Mouse (Mus musculus): Measurements from ENCODE around the gene Lrp4.

Gene Lrp4

DNA sequence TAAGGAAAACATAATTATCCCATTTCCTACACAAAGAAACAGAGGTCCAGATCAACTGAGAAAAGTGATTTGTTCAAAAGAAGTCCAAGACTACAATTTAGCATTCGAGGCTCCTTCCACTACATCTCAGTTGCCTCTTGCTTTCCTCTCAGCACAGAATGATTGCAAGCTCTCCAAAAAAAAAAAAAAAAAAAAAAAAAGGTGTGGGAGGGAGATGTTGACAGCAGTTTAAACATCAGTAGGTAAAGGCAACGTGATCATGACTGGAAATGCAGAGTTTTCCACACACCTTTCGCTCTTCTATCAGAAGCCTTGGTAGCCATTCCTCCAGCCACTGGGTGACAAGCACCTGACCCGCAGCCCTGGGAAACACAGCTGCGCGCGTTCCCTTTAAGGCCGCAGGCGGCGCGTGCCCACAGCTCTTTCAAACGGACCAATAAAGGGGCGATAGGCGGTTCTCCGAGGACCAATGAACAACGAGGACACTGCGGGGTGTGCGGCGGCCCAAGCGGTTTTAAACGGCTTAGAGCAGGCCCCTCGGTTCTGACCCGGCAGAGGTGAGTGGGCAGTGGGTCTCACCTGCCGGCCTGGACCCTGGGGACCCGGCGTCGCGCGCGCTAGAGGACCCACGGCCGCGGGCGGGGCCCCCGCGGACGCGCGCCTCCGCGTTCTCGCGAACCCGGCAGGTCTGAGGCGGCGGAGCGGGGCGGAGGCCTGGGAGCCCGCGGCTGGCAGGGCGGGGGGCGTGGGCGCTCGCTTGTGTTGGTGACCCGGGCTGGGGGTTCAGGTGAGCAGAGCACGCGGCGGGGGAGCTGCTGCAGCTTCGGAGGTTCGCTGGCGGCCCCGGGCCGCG, 69.2 kb downstream of the Lrp4 start, which contains the start of gene Ckap5:
TSS of gene Ckap5 (plus strand) at position 469 of the 853 bp plus-strand sequence.
- peak within 1 kb of the TSS; percentile 95 for H3K4me3 ChIP-seq (replicated peaks; ENCODE audit: low read length)
- no peaks in the 10 kb centered on the region for H3K9me3 ChIP-seq (ENCODE audit: low read length)
- TF ChIP-seq NANOG (IDR thresholded peaks at IDR 0.05; ENCODE audit: borderline replicate concordance, low read length) = no peak
- no peak for TF ChIP-seq POU5F1 (IDR thresholded peaks at IDR 0.05; ENCODE audit: borderline replicate concordance, low read length)
- TF ChIP-seq CTCF (conservative IDR thresholded peaks at IDR 0.05; ENCODE audit: low read length) = no peak
- peaks cover 15% of the 10 kb centered on the region for H3K36me3 ChIP-seq (ENCODE audit: insufficient read depth, low read length)
- H3K4me1 ChIP-seq (replicated peaks; ENCODE audit: low read depth, low read length) = peaks cover 40% of the 10 kb centered on the region
- H3K27me3 ChIP-seq (ENCODE audit: insufficient read depth, low read length) = no peaks in the 10 kb centered on the region

- peaks cover 20% of the 10 kb centered on the region for H3K36me3 ChIP-seq (ENCODE audit: insufficient read depth, low read length)
- H3K4me1 ChIP-seq (replicated peaks; ENCODE audit: low read depth, low read length) = peaks cover 40% of the 10 kb centered on the region
- no peaks in the 10 kb centered on the region for H3K9me3 ChIP-seq (ENCODE audit: low read length)
- no peak for TF ChIP-seq CTCF (conservative IDR thresholded peaks at IDR 0.05; ENCODE audit: low read length)
- TF ChIP-seq NANOG (IDR thresholded peaks at IDR 0.05; ENCODE audit: borderline replicate concordance, low read length) = no peak
- TF ChIP-seq POU5F1 (IDR thresholded peaks at IDR 0.05; ENCODE audit: borderline replicate concordance, low read length) = no peak
- peak overlapping the region; percentile 95 for H3K4me3 ChIP-seq (replicated peaks; ENCODE audit: low read length)
- no peaks in the 10 kb centered on the region for H3K27me3 ChIP-seq (ENCODE audit: insufficient read depth, low read length)
Observed at GRCm38 (mm10) chr2:91527147-91527486, 69.8 kb downstream of the Lrp4 start.

DNA sequence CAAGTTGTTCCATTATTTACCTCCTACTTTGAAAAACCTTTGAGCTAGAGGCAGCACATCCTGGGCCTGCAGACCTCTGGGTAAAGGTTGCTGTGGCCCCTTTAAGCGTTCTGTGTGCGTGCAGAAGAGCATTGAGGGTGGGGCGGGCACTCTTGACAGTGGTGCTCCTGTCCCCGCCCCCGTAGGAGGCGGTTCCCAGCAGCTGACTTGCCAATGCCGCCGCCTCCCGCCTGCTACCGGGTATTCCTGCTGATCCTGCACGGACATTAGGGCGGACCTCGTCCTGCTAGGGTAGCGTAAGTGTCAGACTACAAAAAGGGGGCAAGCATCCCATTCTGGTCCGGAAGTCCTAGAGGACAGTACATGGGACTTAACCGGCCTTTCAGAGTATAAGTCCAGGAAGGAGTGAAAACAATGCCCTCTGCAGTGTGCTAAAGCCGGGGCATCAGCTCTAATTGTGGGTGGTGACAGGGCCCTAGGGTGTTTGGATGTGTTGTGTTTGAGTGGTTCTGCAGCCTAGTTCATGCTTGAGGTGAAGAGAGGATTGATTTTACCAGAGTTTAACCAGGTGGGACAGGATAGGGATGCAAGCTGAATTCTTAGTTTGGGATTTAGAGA, 80.4 kb downstream of the Lrp4 start:
- Histone ChIP-seq H3K36me3 (ENCODE audit: insufficient read depth, low read length) (peaks cover 4% of the 10 kb centered on the region; the same call in 1 of the 2 replicates), H3K4me1 (replicated peaks; ENCODE audit: low read depth, low read length) (peaks cover 37% of the 10 kb centered on the region), H3K4me3 (replicated peaks; ENCODE audit: low read length) (peak overlapping the region; percentile 70), H3K27me3 (ENCODE audit: insufficient read depth, low read length) (no peaks in the 10 kb centered on the region), H3K9me3 (ENCODE audit: low read length) (no peaks in the 10 kb centered on the region)
- TF ChIP-seq POU5F1 (IDR thresholded peaks at IDR 0.05; ENCODE audit: borderline replicate concordance, low read length) (no peak), CTCF (conservative IDR thresholded peaks at IDR 0.05; ENCODE audit: low read length) (no peak), NANOG (IDR thresholded peaks at IDR 0.05; ENCODE audit: borderline replicate concordance, low read length) (no peak)

All from E14TG2a.4 (cell line).